Mouse (Mus musculus) thymus, adult 2 months (tissue): ENCODE measurements around the gene Asf1b.

Source experiments
- CTCF ChIP-seq: fragments of 200-500 bp; IDR thresholded peaks from 2 replicates; pipeline ENCODE4 v1.5.1; 2012; ENCODE audit warnings: mild to moderate bottlenecking, control low read depth, low read length, moderate library complexity, borderline replicate concordance; ENCODE audit not compliant: control insufficient read depth, poor library complexity, insufficient read depth; ENCODE audit errors: extremely low read depth
- POLR2A ChIP-seq: fragments of 200-500 bp; IDR thresholded peaks from 2 replicates; pipeline ENCODE4 v1.6.1; 2012; ENCODE audit warnings: mild to moderate bottlenecking, low read length, control low read depth, moderate library complexity; ENCODE audit not compliant: control insufficient read depth, poor library complexity, insufficient read depth; ENCODE audit errors: extremely low read depth

- no peak for TF ChIP-seq POLR2A
- TF ChIP-seq CTCF = no peak
Observed at GRCm38 (mm10) chr8:83999825-84000224, 44.5 kb downstream of the Asf1b start.
